Mouse (Mus musculus) ES-Bruce4 (cell line): Measurements from ENCODE around the gene Lct. TPM values are rescaled to one million over a fixed set of nuclear protein-coding genes. Genes with fewer than 3 reads are reported as not detected.

ENCODE experiments used
- H3K27ac ChIP-seq: 2 replicates; pipeline ENCODE4 v1.5.1; 2012; ENCODE audit warnings: low read length, inconsistent platforms; ENCODE audit not compliant: insufficient read depth
- H3K27me3 ChIP-seq: 2 replicates; pipeline ENCODE4 v1.6.1; 2012; ENCODE audit warnings: mild to moderate bottlenecking, low read length, inconsistent platforms; ENCODE audit not compliant: control insufficient read depth, poor library complexity, insufficient read depth, severe bottlenecking
- H3K36me3 ChIP-seq: 2 replicates; pipeline ENCODE4 v1.6.1; 2012; ENCODE audit warnings: inconsistent platforms, mild to moderate bottlenecking, low read length, moderate library complexity; ENCODE audit not compliant: control insufficient read depth, poor library complexity, insufficient read depth, severe bottlenecking
- H3K4me1 ChIP-seq: one replicate; pipeline ENCODE4 v1.8.1; 2011; ENCODE audit warnings: low read length; ENCODE audit not compliant: control insufficient read depth, insufficient read depth
- H3K4me3 ChIP-seq: 2 replicates; pipeline ENCODE4 v1.5.1; 2011; ENCODE audit warnings: low read depth, mild to moderate bottlenecking, low read length
- H3K9ac ChIP-seq: 2 replicates; pipeline ENCODE4 v1.6.1; 2012; ENCODE audit warnings: low read depth, mild to moderate bottlenecking, inconsistent platforms; ENCODE audit not compliant: poor library complexity, severe bottlenecking
- H3K9me3 ChIP-seq: replicated peaks from 2 replicates; pipeline ENCODE4 v1.6.1; 2012; ENCODE audit warnings: mild to moderate bottlenecking, low read length, inconsistent platforms; ENCODE audit not compliant: control insufficient read depth, poor library complexity, insufficient read depth, severe bottlenecking
- CTCF ChIP-seq: IDR thresholded peaks from one replicate; pipeline ENCODE4 v1.8.1; 2011; ENCODE audit warnings: low read depth, low read length
- EP300 ChIP-seq: IDR thresholded peaks from 2 replicates; pipeline ENCODE4 v1.6.1; 2011; ENCODE audit warnings: low read depth, low read length; ENCODE audit not compliant: insufficient read depth
- POLR2A ChIP-seq: IDR thresholded peaks from one replicate; pipeline ENCODE4 v1.8.1; 2011; ENCODE audit warnings: low read length; ENCODE audit not compliant: insufficient read depth
- polyA plus RNA-seq: library from polyadenylated mRNA; stranded (reverse); fragments of >200 nt; gene quantifications from 2 replicates; pipeline ENCODE4 v1.2.4, GENCODE M21; 2011; ENCODE audit warnings: low read depth; ENCODE audit not compliant: missing spikeins, insufficient read depth, insufficient read length

Lct gene
- polyA plus RNA-seq, 1 experiment: 0.22 TPM

DNA sequence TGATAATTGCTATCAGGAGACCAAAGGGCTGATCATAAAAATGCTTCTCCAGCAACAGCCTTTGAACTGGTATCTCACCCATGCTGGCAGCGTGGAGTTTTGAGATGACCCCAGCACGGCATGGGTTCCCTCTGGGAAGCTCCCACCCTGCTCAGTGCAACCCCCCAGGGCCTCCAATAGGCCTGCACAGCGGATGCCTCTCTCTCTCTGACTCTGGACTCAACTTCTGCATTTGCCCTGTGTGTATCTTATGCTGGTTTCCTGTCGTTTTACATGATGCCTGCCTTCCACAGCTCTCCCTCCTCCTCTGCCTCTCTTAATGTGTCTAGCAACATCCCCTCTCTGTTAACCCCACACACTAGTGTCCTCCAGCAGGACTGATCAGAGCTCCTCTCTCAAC lies 13.5 kb downstream of the Lct start:
- Histone ChIP-seq H3K9ac (no peak overlapping the region), H3K4me3 (no peak overlapping the region)
- no peak for TF ChIP-seq EP300
- no peak for TF ChIP-seq CTCF
- TF ChIP-seq POLR2A: no peak

DNA sequence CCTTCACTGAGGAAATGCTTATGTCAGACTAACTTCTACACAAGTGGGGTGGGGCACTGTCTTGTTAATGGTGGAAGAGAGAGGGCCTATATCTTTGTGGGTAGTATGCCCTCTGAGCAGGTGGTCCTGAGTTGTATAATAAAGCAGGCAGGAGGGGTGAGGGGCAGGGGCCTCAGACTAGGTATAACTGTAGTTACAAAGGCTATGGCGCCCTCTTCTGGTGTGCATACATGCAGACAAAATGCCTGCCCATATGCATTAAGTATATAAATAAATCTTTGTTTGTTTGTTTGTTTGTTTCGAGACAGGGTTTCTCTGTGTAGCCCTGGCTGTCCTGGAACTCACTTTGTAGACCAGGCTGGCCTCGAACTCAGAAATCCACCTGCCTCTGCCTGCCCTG lies 19.1 kb downstream of the Lct start:
- TF ChIP-seq CTCF (peak; percentile 17), EP300 (no peak), POLR2A (no peak)
- H3K9ac ChIP-seq: no peak overlapping the region
- no peaks in the 10 kb centered on the region for H3K9me3 ChIP-seq
- no peaks in the 10 kb centered on the region for H3K27me3 ChIP-seq
- no peaks in the 10 kb centered on the region for H3K36me3 ChIP-seq
- H3K4me3 ChIP-seq: no peak overlapping the region
- H3K27ac ChIP-seq: no peak overlapping the region
- no peaks in the 10 kb centered on the region for H3K4me1 ChIP-seq

More for the DNA sequence above, 13.5 kb downstream of the Lct start:
- H3K9me3 ChIP-seq: no peaks in the 10 kb centered on the region
- H3K27ac ChIP-seq: no peak overlapping the region
- no peaks in the 10 kb centered on the region for H3K4me1 ChIP-seq
- no peaks in the 10 kb centered on the region for H3K27me3 ChIP-seq
- H3K36me3 ChIP-seq: no peaks in the 10 kb centered on the region

DNA sequence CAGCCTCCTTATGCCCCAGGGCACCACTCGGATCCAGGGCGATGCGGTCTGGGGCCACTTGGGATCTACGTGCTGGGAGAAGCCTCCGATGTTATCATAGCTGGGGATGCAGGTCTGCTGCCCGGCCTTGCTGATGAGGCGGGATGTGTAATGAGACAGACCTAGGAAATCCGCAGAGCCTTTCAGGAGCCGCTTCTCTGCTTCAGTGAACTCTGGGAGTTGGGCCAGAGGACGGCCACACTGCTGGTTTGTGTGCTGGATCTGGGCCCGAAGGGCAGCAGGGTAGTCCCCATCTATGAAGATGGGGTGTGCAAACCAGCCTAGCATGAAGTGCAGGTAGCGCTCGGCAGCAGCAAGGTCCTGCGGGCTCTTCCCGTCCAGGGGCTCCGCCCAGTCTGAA lies 24.2 kb downstream of the Lct start:
- TF ChIP-seq EP300: no peak
- TF ChIP-seq POLR2A: no peak
- TF ChIP-seq CTCF: no peak
- Histone ChIP-seq H3K27ac (no peak overlapping the region), H3K9me3 (no peaks in the 10 kb centered on the region), H3K36me3 (no peaks in the 10 kb centered on the region), H3K27me3 (no peaks in the 10 kb centered on the region), H3K9ac (no peak overlapping the region), H3K4me1 (no peaks in the 10 kb centered on the region), H3K4me3 (peak overlapping the region; percentile 38)

DNA sequence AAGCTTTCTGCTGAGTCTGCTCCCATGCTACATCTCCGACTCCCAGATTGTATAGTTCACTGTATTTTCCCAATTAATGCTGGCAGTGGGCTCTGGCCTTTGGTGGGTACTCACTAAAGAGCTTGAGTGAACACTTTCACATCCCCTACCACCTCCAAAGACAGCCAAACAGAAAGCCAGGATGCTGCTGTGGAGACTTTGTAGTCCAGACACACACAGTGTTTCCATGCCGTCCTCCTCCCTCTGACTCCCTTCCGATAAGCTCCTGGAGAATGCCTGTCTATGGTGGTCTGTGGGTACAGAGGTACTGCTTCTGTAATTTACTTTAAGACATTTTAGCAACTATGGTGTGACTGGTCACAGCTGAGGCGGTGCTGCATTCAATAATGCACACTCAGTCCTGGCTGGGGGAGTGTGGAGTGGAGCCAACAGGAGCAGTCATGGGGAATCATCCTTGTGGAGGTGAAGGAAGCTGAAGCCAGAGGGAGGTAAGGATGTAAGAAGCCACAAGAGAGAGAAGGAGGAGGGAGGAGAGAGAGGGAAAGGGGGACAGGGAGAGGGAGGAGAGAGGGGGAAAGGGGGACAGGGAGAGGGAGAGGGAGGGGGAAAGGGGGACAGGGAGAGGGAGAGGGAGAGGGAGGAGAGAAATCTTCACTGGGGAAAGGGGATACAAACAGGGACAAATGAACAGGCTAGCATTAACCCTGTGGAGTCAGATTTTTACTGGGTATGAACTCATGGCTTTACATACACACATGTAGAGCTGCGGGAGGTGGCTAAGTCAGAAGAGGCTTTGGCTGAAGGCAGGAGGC lies 32.2 kb downstream of the Lct start:
- no peak for TF ChIP-seq CTCF
- no peak for TF ChIP-seq EP300
- no peak for TF ChIP-seq POLR2A
- Histone ChIP-seq H3K36me3 (no peaks in the 10 kb centered on the region), H3K27me3 (no peaks in the 10 kb centered on the region), H3K4me1 (no peaks in the 10 kb centered on the region), H3K4me3 (no peak overlapping the region), H3K9me3 (no peaks in the 10 kb centered on the region), H3K27ac (no peak overlapping the region), H3K9ac (no peak overlapping the region)

- Histone ChIP-seq H3K36me3 (no peaks in the 10 kb centered on the region), H3K9me3 (no peaks in the 10 kb centered on the region), H3K4me3 (no peak overlapping the region), H3K9ac (no peak overlapping the region), H3K27me3 (no peaks in the 10 kb centered on the region), H3K27ac (no peak overlapping the region), H3K4me1 (no peaks in the 10 kb centered on the region)
- no peak for TF ChIP-seq EP300
- no peak for TF ChIP-seq POLR2A
- TF ChIP-seq CTCF: no peak
These were observed 32.8 kb downstream of the Lct start for GRCm38 (mm10) chr1:128295296-128295695.

DNA sequence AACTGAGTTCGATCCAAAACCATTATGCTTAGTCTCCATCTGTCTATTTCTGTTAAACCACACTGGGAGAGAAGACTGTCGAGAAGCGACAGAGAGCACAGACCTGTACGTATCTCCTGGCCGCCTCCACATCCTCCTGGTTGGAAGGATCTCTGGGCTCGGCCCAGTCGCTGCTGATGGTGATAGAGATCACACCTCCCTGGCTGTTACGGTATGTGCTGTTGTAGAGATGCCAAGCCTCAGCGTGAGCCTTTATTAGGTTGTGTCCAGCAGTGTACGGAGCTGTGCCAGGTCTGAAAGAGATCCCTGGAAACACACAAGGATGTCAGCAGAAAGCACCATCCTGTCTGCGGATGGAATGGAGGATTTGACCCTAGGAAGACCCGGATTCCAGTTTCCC lies 34.6 kb downstream of the Lct start:
- Histone ChIP-seq H3K9ac (no peak overlapping the region), H3K4me3 (no peak overlapping the region), H3K27ac (no peak overlapping the region), H3K4me1 (no peaks in the 10 kb centered on the region), H3K36me3 (no peaks in the 10 kb centered on the region), H3K27me3 (no peaks in the 10 kb centered on the region), H3K9me3 (no peaks in the 10 kb centered on the region)
- TF ChIP-seq EP300: no peak
- TF ChIP-seq CTCF: no peak
- TF ChIP-seq POLR2A: no peak
